ENCODE assay signal across 14 mouse cellular contexts in the genomic region with DNA sequence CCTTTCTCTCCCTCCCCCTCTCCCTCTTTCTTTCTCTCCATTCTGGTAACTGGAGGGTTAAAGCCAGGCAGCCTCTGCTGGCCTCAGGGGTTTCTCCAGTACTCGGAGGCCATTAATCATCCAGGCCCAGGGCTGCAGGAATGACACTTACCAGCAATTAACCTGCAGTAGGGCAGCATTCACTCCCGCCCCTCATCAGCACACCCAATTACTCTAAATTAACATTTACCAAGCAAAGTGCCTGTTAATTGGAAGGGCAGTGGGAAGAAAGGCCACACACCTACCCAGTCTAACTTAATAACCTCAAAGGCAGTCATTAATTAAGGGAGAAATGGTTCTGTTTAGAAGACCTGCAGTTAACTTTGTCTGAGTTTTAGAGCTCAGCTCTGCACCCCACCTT. TPM values are rescaled to one million over a fixed set of nuclear protein-coding genes. Genes with fewer than 3 reads are reported as not detected.
A peak's percentile ranks its signal among the peaks of the same experiment; 100 is the strongest.
DNase-seq lines count a peak whose midpoint lies in the region; ATAC-seq lines count a peak whose summit lies in the region.
"Had no signal": no experiment of that assay in that cellular context is flagged by ENCODE, and none has a peak within 500 bp of the region (broad histone marks: within the 10 kb centered on the region; RNA-seq: fewer than 3 reads in every experiment).

No protein-coding gene starts in this region.

- H3K36me3 ChIP-seq in kidney, embryonic 15.5 days, result no peaks in the 10 kb centered on the region
- no peaks in the 10 kb centered on the region for H3K36me3 ChIP-seq in hindbrain, embryonic 16.5 days (ENCODE audit: control insufficient read depth, insufficient read depth, low read length)
- no peaks in the 10 kb centered on the region for H3K36me3 ChIP-seq in neural tube, embryonic 14.5 days (ENCODE audit: control insufficient read depth, insufficient read depth, low read length)
- H3K36me3 ChIP-seq: liver, embryonic 15.5 days; midbrain, embryonic 15.5 days had no signal

- ATAC-seq in kidney, embryonic 15.5 days (replicated peaks; ENCODE audit: low FRiP score), result peak; percentile 66; the same call in 1 of the 2 replicates
- peak; percentile 49; the same call in 1 of the 2 replicates for ATAC-seq in hindbrain, embryonic 16.5 days
- peak; percentile 75; the same call in 1 of the 2 replicates for ATAC-seq in neural tube, embryonic 14.5 days (ENCODE audit: low read depth)
- ATAC-seq: CD4-positive, CD25-positive, alpha-beta regulatory T cell, adult 4 months; midbrain, embryonic 15.5 days had no signal

- no peak overlapping the region for H3K4me2 ChIP-seq in kidney, embryonic 15.5 days
- no peak overlapping the region for H3K4me2 ChIP-seq in hindbrain, embryonic 16.5 days (ENCODE audit: low read length)
- no peak overlapping the region for H3K4me2 ChIP-seq in neural tube, embryonic 14.5 days (ENCODE audit: low read depth, low read length)
- H3K4me2 ChIP-seq: liver, embryonic 15.5 days; midbrain, embryonic 15.5 days had no signal

- peaks cover 23% of the 10 kb centered on the region for H3K4me1 ChIP-seq in kidney, embryonic 15.5 days
- peaks cover 2% of the 10 kb centered on the region; the same call in 1 of the 2 replicates for H3K4me1 ChIP-seq in hindbrain, embryonic 16.5 days (ENCODE audit: control insufficient read depth, insufficient read depth, low read depth, low read length)
- peaks cover 6% of the 10 kb centered on the region for H3K4me1 ChIP-seq in neural tube, embryonic 14.5 days (ENCODE audit: control insufficient read depth, insufficient read depth, low read length)
- H3K4me1 ChIP-seq: liver, embryonic 15.5 days had no signal

- H3K4me3 ChIP-seq in kidney, embryonic 15.5 days (replicated peaks), result no peak overlapping the region
- H3K4me3 ChIP-seq in hindbrain, embryonic 16.5 days (ENCODE audit: low read length), result no peak overlapping the region
- no peak overlapping the region for H3K4me3 ChIP-seq in neural tube, embryonic 14.5 days (ENCODE audit: low read depth, low read length)
- H3K4me3 ChIP-seq: liver, embryonic 15.5 days; midbrain, embryonic 15.5 days had no signal

- no peak for DNase-seq in kidney, adult 9 months
- peak; percentile 74 for DNase-seq in forelimb bud, embryonic 11.5 days (ENCODE audit: low read depth, low spot score)
- DNase-seq in adrenal gland, postnatal 25 days, result no peak
- no peak for DNase-seq in right cerebral cortex, postnatal 4 days
- DNase-seq: adrenal gland, postnatal 36 days; kidney, adult 8-10 months; lung, postnatal 36 days; thymus, postnatal 14 days had no signal

- H3K27me3 ChIP-seq in kidney, embryonic 15.5 days, result peaks cover 25% of the 10 kb centered on the region; the same call in 1 of the 2 replicates
- H3K27me3 ChIP-seq in hindbrain, embryonic 16.5 days (replicated peaks; ENCODE audit: control insufficient read depth, insufficient read depth, low read length), result peaks cover 3% of the 10 kb centered on the region
- H3K27me3 ChIP-seq in neural tube, embryonic 14.5 days (ENCODE audit: control insufficient read depth, insufficient read depth, low read length), result no peaks in the 10 kb centered on the region
- H3K27me3 ChIP-seq: liver, embryonic 15.5 days; midbrain, embryonic 15.5 days had no signal

- H3K9me3 ChIP-seq in kidney, embryonic 15.5 days (replicated peaks), result no peaks in the 10 kb centered on the region
- peaks cover 5% of the 10 kb centered on the region; the same call in 1 of the 2 replicates for H3K9me3 ChIP-seq in hindbrain, embryonic 16.5 days (ENCODE audit: control insufficient read depth, low read length)
- H3K9me3 ChIP-seq in neural tube, embryonic 14.5 days (ENCODE audit: control insufficient read depth, low read length), result no peaks in the 10 kb centered on the region
- H3K9me3 ChIP-seq: liver, embryonic 15.5 days; midbrain, embryonic 15.5 days had no signal

- no peak overlapping the region for H3K9ac ChIP-seq in kidney, embryonic 15.5 days
- no peak overlapping the region for H3K9ac ChIP-seq in hindbrain, embryonic 16.5 days (ENCODE audit: low read depth, low read length)
- no peak overlapping the region for H3K9ac ChIP-seq in neural tube, embryonic 14.5 days (replicated peaks; ENCODE audit: low read depth, low read length)
- H3K9ac ChIP-seq: liver, embryonic 15.5 days; midbrain, embryonic 15.5 days had no signal

- 9% methylated on average over 2 of the region's 2 CpGs for WGBS in kidney, embryonic 15.5 days
- 13% methylated on average over 2 of the region's 2 CpGs for WGBS in hindbrain, embryonic 16.5 days
- WGBS in neural tube, embryonic 14.5 days, result 6% methylated on average over 2 of the region's 2 CpGs

- no peak overlapping the region for H3K27ac ChIP-seq in kidney, embryonic 15.5 days
- H3K27ac ChIP-seq in hindbrain, embryonic 16.5 days (ENCODE audit: low read depth, low read length), result no peak overlapping the region
- H3K27ac ChIP-seq in neural tube, embryonic 14.5 days (ENCODE audit: low read depth, low read length), result no peak overlapping the region
- H3K27ac ChIP-seq: liver, embryonic 15.5 days; midbrain, embryonic 15.5 days had no signal

RNA-seq across cellular contexts. Expression of a gene that starts 49.8 kb away (rescaled TPM):
- 66.1 and 72.1 TPM in 2 replicates for polyA plus RNA-seq in kidney, embryonic 15.5 days (2015; fragmentation: Nextera tagmentation; extraction: Ambion mirVana)
- polyA plus RNA-seq in hindbrain, embryonic 16.5 days (2015; fragmentation: Nextera tagmentation; extraction: Ambion mirVana), result 347 and 352 TPM in 2 replicates
- 403 and 428 TPM in 2 replicates for polyA plus RNA-seq in neural tube, embryonic 14.5 days (2014; fragmentation: Nextera tagmentation; extraction: Ambion mirVana)
- total RNA-seq in adrenal gland, postnatal 25 days (2021), result 138 and 149 TPM in 2 replicates

RNA-seq across cellular contexts. Expression of a gene that starts 50.1 kb away (rescaled TPM):
- polyA plus RNA-seq in kidney, embryonic 15.5 days (2015; fragmentation: Nextera tagmentation; extraction: Ambion mirVana), result 432 and 474 TPM in 2 replicates
- 233 and 244 TPM in 2 replicates for polyA plus RNA-seq in hindbrain, embryonic 16.5 days (2015; fragmentation: Nextera tagmentation; extraction: Ambion mirVana)
- 239 and 243 TPM in 2 replicates for polyA plus RNA-seq in neural tube, embryonic 14.5 days (2014; fragmentation: Nextera tagmentation; extraction: Ambion mirVana)
- total RNA-seq in adrenal gland, postnatal 25 days (2021), result 216 and 222 TPM in 2 replicates
